Mouse (Mus musculus): ENCODE data around the gene Reck.

- TF ChIP-seq CTCF (IDR thresholded peaks at IDR 0.05; ENCODE audit: insufficient read depth, low read length) (no peak), POLR2A (IDR thresholded peaks at IDR 0.05; ENCODE audit: borderline replicate concordance, extremely low read depth, low read depth, low read length) (no peak)
Observed at GRCm38 (mm10) chr4:43834749-43835148, 40.6 kb upstream of the Reck start.

Data from lung, adult 2 months (tissue).